Mouse (Mus musculus) midbrain, embryonic 11.5 days (tissue): ENCODE results near the gene Ide. TPM values are rescaled to one million over a fixed set of nuclear protein-coding genes. Genes with fewer than 3 reads are reported as not detected.

Experiments used
- ATAC-seq: fragments of 200-750 bp; cut with Nextera tagmentation; 2 replicates; pipeline ENCODE4 v1.8.0; 2017; ENCODE audit warnings: moderate TSS enrichment, moderate library complexity; ENCODE audit not compliant: low FRiP score
- DNase-seq: peaks from one replicate; pipeline ENCODE4 v3.0.0; 2015; ENCODE audit warnings: low spot score; ENCODE audit errors: missing footprints
- H3K27ac ChIP-seq: fragments of 300-500 bp; sonication (generic); 2 replicates; pipeline ENCODE4 v1.5.1; 2014; ENCODE audit warnings: low read depth, low read length
- H3K27me3 ChIP-seq: fragments of 300-500 bp; sonication (generic); 2 replicates; pipeline ENCODE4 v1.6.1; 2014; ENCODE audit warnings: mild to moderate bottlenecking, low read length, moderate library complexity, mixed read lengths; ENCODE audit not compliant: control insufficient read depth, insufficient read depth
- H3K36me3 ChIP-seq: fragments of 300-500 bp; sonication (generic); 2 replicates; pipeline ENCODE4 v1.6.1; 2014; ENCODE audit warnings: mild to moderate bottlenecking, low read length, moderate library complexity, mixed read lengths; ENCODE audit not compliant: control insufficient read depth, insufficient read depth
- H3K4me1 ChIP-seq: fragments of 300-500 bp; sonication (generic); 2 replicates; pipeline ENCODE4 v1.6.1; 2014; ENCODE audit warnings: low read length; ENCODE audit not compliant: control insufficient read depth, insufficient read depth
- H3K4me2 ChIP-seq: fragments of 300-500 bp; sonication (generic); 2 replicates; pipeline ENCODE4 v1.6.1; 2014; ENCODE audit warnings: mild to moderate bottlenecking, moderate library complexity
- H3K4me3 ChIP-seq: fragments of 300-500 bp; sonication (generic); 2 replicates; pipeline ENCODE4 v1.5.1; 2014; ENCODE audit warnings: low read depth, low read length
- H3K9ac ChIP-seq: fragments of 300-500 bp; sonication (generic); 2 replicates; pipeline ENCODE4 v1.6.1; 2014; ENCODE audit warnings: low read length
- H3K9me3 ChIP-seq: fragments of 300-500 bp; sonication (generic); 2 replicates; pipeline ENCODE4 v1.6.1; 2016; ENCODE audit warnings: low read length; ENCODE audit not compliant: control insufficient read depth
- WGBS: fragments of 180-500 bp; shearing (Covaris S2); extraction: QIAGEN DNeasy Blood & Tissue Kit; methylation state at CpG from one replicate; pipeline ENCODE4 v1.1.7; 2014; 5-methylcytosine and 5-hydroxymethylcytosine counted together
- polyA plus RNA-seq: library from polyadenylated mRNA; unstranded; fragments of >200 nt; fragmentation: Nextera tagmentation; extraction: Ambion mirVana; gene quantifications from 2 replicates; pipeline ENCODE4 v1.2.1, GENCODE M21; 2014

Gene Ide
- polyA plus RNA-seq, 1 experiment from 2014 or later: 59.8 TPM

- Histone ChIP-seq H3K9ac (no peak overlapping the region), H3K27me3 (no peaks in the 10 kb centered on the region), H3K4me3 (no peak overlapping the region), H3K36me3 (no peaks in the 10 kb centered on the region), H3K4me2 (no peak overlapping the region), H3K27ac (no peak overlapping the region), H3K4me1 (no peaks in the 10 kb centered on the region), H3K9me3 (no peaks in the 10 kb centered on the region)
- 93% methylated on average over 16 of the region's 16 CpGs for WGBS
- ATAC-seq: no peak
- DNase-seq: no peak
Observed at GRCm38 (mm10) chr19:37320802-37321619, 16.6 kb downstream of the Ide start.

- ATAC-seq (no peak), DNase-seq (no peak)
- Histone ChIP-seq H3K9ac (no peak overlapping the region), H3K4me1 (no peaks in the 10 kb centered on the region), H3K27me3 (no peaks in the 10 kb centered on the region), H3K9me3 (no peaks in the 10 kb centered on the region), H3K4me3 (no peak overlapping the region), H3K36me3 (no peaks in the 10 kb centered on the region; the same call in 1 of the 2 replicates), H3K27ac (no peak overlapping the region), H3K4me2 (no peak overlapping the region)
- WGBS: 86% methylated on average over 4 of the region's 4 CpGs
Observed at GRCm38 (mm10) chr19:37317359-37317758, 20.3 kb downstream of the Ide start.

GRCm38 (mm10) chr19:37315091-37315490 lies 22.6 kb downstream of the Ide start:
- H3K27ac ChIP-seq: no peak overlapping the region
- no peak overlapping the region for H3K4me3 ChIP-seq
- no peak for DNase-seq
- WGBS: 93% methylated on average over 9 of the region's 9 CpGs
- H3K27me3 ChIP-seq: no peaks in the 10 kb centered on the region
- H3K4me1 ChIP-seq: no peaks in the 10 kb centered on the region
- no peak for ATAC-seq
- no peaks in the 10 kb centered on the region for H3K9me3 ChIP-seq
- no peak overlapping the region for H3K9ac ChIP-seq
- H3K36me3 ChIP-seq: no peaks in the 10 kb centered on the region; the same call in 1 of the 2 replicates
- no peak overlapping the region for H3K4me2 ChIP-seq

- H3K9ac ChIP-seq: no peak overlapping the region
- 92% methylated on average over 6 of the region's 6 CpGs for WGBS
- no peak for ATAC-seq
Observed at GRCm38 (mm10) chr19:37311426-37311825, 26.2 kb downstream of the Ide start.

GRCm38 (mm10) chr19:37310133-37310532 lies 27.5 kb downstream of the Ide start:
- WGBS: 88% methylated on average over 4 of the region's 4 CpGs
- no peaks in the 10 kb centered on the region for H3K9me3 ChIP-seq
- ATAC-seq (no peak), DNase-seq (no peak)
- H3K27me3 ChIP-seq: no peaks in the 10 kb centered on the region
- H3K27ac ChIP-seq: no peak overlapping the region
- no peak overlapping the region for H3K4me3 ChIP-seq
- H3K9ac ChIP-seq: no peak overlapping the region
- H3K4me1 ChIP-seq: no peaks in the 10 kb centered on the region
- H3K4me2 ChIP-seq: no peak overlapping the region
- no peaks in the 10 kb centered on the region; the same call in 1 of the 2 replicates for H3K36me3 ChIP-seq

More at GRCm38 (mm10) chr19:37311426-37311825, 26.2 kb downstream of the Ide start:
- Histone ChIP-seq H3K9me3 (no peaks in the 10 kb centered on the region), H3K4me1 (no peaks in the 10 kb centered on the region), H3K36me3 (no peaks in the 10 kb centered on the region; the same call in 1 of the 2 replicates), H3K27me3 (no peaks in the 10 kb centered on the region), H3K27ac (no peak overlapping the region), H3K4me2 (no peak overlapping the region), H3K4me3 (no peak overlapping the region)
- DNase-seq: no peak

- DNase-seq: no peak
- Histone ChIP-seq H3K9ac (no peak overlapping the region), H3K36me3 (no peaks in the 10 kb centered on the region), H3K4me3 (no peak overlapping the region), H3K27ac (no peak overlapping the region), H3K27me3 (no peaks in the 10 kb centered on the region), H3K4me2 (no peak overlapping the region), H3K4me1 (no peaks in the 10 kb centered on the region; the same call in 1 of the 2 replicates), H3K9me3 (no peaks in the 10 kb centered on the region)
- no peak for ATAC-seq
- WGBS: 93% methylated on average over 7 of the region's 7 CpGs
Observed at GRCm38 (mm10) chr19:37308941-37309340, 28.7 kb downstream of the Ide start.

- Histone ChIP-seq H3K36me3 (no peaks in the 10 kb centered on the region), H3K27me3 (no peaks in the 10 kb centered on the region), H3K9me3 (no peaks in the 10 kb centered on the region), H3K4me1 (no peaks in the 10 kb centered on the region; the same call in 1 of the 2 replicates), H3K4me3 (no peak overlapping the region), H3K4me2 (no peak overlapping the region), H3K9ac (no peak overlapping the region), H3K27ac (no peak overlapping the region)
- DNase-seq (no peak), ATAC-seq (no peak)
- 91% methylated on average over 6 of the region's 6 CpGs for WGBS
Observed at GRCm38 (mm10) chr19:37307826-37308545, 29.7 kb downstream of the Ide start.

GRCm38 (mm10) chr19:37306176-37306575 lies 31.5 kb downstream of the Ide start:
- no peak overlapping the region for H3K4me3 ChIP-seq
- DNase-seq: no peak
- 95% methylated on average over 3 of the region's 3 CpGs for WGBS
- no peak overlapping the region for H3K27ac ChIP-seq
- H3K27me3 ChIP-seq: no peaks in the 10 kb centered on the region
- no peak for ATAC-seq
- H3K4me1 ChIP-seq: no peaks in the 10 kb centered on the region; the same call in 1 of the 2 replicates
- H3K9me3 ChIP-seq: no peaks in the 10 kb centered on the region
- H3K4me2 ChIP-seq: no peak overlapping the region
- H3K9ac ChIP-seq: no peak overlapping the region
- no peaks in the 10 kb centered on the region for H3K36me3 ChIP-seq

- WGBS: 93% methylated on average over 5 of the region's 5 CpGs
- no peak overlapping the region for H3K27ac ChIP-seq
- H3K4me1 ChIP-seq: no peaks in the 10 kb centered on the region; the same call in 1 of the 2 replicates
- ATAC-seq (no peak), DNase-seq (no peak)
- no peaks in the 10 kb centered on the region for H3K36me3 ChIP-seq
- H3K4me2 ChIP-seq: no peak overlapping the region
- no peak overlapping the region for H3K4me3 ChIP-seq
- H3K9ac ChIP-seq: no peak overlapping the region
- no peaks in the 10 kb centered on the region for H3K9me3 ChIP-seq
- H3K27me3 ChIP-seq: no peaks in the 10 kb centered on the region
Observed at GRCm38 (mm10) chr19:37304866-37305265, 32.8 kb downstream of the Ide start.
